Mouse (Mus musculus) retina, postnatal 1 day (tissue): ENCODE results near the gene Rprml.

Experiments used
- DNase-seq: peaks from one replicate; pipeline ENCODE4 v3.0.0-alpha.2; 2012

Gene Rprml

GRCm38 (mm10) chr11:103666181-103666906 lies 17.0 kb downstream of the Rprml start:
- DNase-seq = peak; percentile 65

GRCm38 (mm10) chr11:103666907-103667426 lies 17.6 kb downstream of the Rprml start:
- peak; percentile 9 for DNase-seq

- peak; percentile 76 for DNase-seq
Observed at GRCm38 (mm10) chr11:103675556-103675955, 26.2 kb downstream of the Rprml start.

GRCm38 (mm10) chr11:103677042-103677441 lies 27.7 kb downstream of the Rprml start:
- peak; percentile 67 for DNase-seq

GRCm38 (mm10) chr11:103683667-103684334 lies 34.4 kb downstream of the Rprml start:
- no peak for DNase-seq

- DNase-seq = no peak
Observed at GRCm38 (mm10) chr11:103685261-103685736, 35.9 kb downstream of the Rprml start.

- DNase-seq = no peak
Observed at GRCm38 (mm10) chr11:103686706-103687105, 37.3 kb downstream of the Rprml start.

- DNase-seq = no peak
Observed at GRCm38 (mm10) chr11:103688271-103688979, 39.1 kb downstream of the Rprml start.

GRCm38 (mm10) chr11:103688980-103689378 lies 39.6 kb downstream of the Rprml start:
- peak; percentile 48 for DNase-seq

- no peak for DNase-seq
Observed at GRCm38 (mm10) chr11:103691036-103691435, 41.7 kb downstream of the Rprml start.

GRCm38 (mm10) chr11:103693241-103693640 lies 43.9 kb downstream of the Rprml start:
- DNase-seq = no peak

- DNase-seq = no peak
Observed at GRCm38 (mm10) chr11:103696851-103697564, 47.6 kb downstream of the Rprml start.

GRCm38 (mm10) chr11:103697565-103698176 lies 48.3 kb downstream of the Rprml start, which contains the start of gene Gosr2:
Gene Gosr2, minus strand, starts transcription at chr11:103697898.
- peak; percentile 95 for DNase-seq

- no peak for DNase-seq
Observed at GRCm38 (mm10) chr11:103698226-103698625, 48.9 kb downstream of the Rprml start.
